Mouse (Mus musculus) cerebellum, adult 2 months (tissue): ENCODE measurements around the gene Usb1.

Experiments
- CTCF ChIP-seq: fragments of 200-500 bp; IDR thresholded peaks from 2 replicates; pipeline ENCODE4 v1.5.1; 2011; ENCODE audit warnings: low read depth, mild to moderate bottlenecking, control low read depth, low read length, moderate library complexity, borderline replicate concordance; ENCODE audit not compliant: insufficient read depth
- POLR2A ChIP-seq: fragments of 200-500 bp; IDR thresholded peaks from 2 replicates; pipeline ENCODE4 v1.6.1; 2011; ENCODE audit warnings: low read length, control low read depth, borderline replicate concordance; ENCODE audit not compliant: insufficient read depth

GRCm38 (mm10) chr8:95315350-95315749, 16.7 kb upstream of the Usb1 start:
- TF ChIP-seq POLR2A (no peak), CTCF (no peak)
